20 mouse cellular contexts compared by ENCODE assay signal in genomic region chr6:30658619-30659018, GRCm38 (mm10). TPM values are rescaled to one million over a fixed set of nuclear protein-coding genes. Genes with fewer than 3 reads are reported as not detected.
DNase-seq lines count a peak whose midpoint lies in the region; ATAC-seq lines count a peak whose summit lies in the region.
"Had no signal": no experiment of that assay in that cellular context is flagged by ENCODE, and none has a peak within 500 bp of the region (broad histone marks: within the 10 kb centered on the region; RNA-seq: fewer than 3 reads in every experiment).

No protein-coding gene starts in this region.

- no peaks in the 10 kb centered on the region for H3K9me3 ChIP-seq in forebrain, embryonic 10.5 days
- no peaks in the 10 kb centered on the region for H3K9me3 ChIP-seq in forebrain, embryonic 16.5 days (ENCODE audit: control insufficient read depth, low read length)
- H3K9me3 ChIP-seq in kidney, embryonic 15.5 days (replicated peaks) = no peaks in the 10 kb centered on the region
- no peaks in the 10 kb centered on the region for H3K9me3 ChIP-seq in midbrain, embryonic 10.5 days (replicated peaks)
- H3K9me3 ChIP-seq in midbrain, embryonic 13.5 days = no peaks in the 10 kb centered on the region
- H3K9me3 ChIP-seq in intestine, embryonic 16.5 days (ENCODE audit: control insufficient read depth, low read length) = no peaks in the 10 kb centered on the region
- H3K9me3 ChIP-seq: forebrain, embryonic 15.5 days; heart, embryonic 13.5 days; hindbrain, embryonic 12.5 days had no signal

- H3K36me3 ChIP-seq in forebrain, embryonic 10.5 days (replicated peaks) = peaks cover 29% of the 10 kb centered on the region
- no peaks in the 10 kb centered on the region for H3K36me3 ChIP-seq in forebrain, embryonic 16.5 days (ENCODE audit: control insufficient read depth, insufficient read depth)
- H3K36me3 ChIP-seq in kidney, embryonic 15.5 days = no peaks in the 10 kb centered on the region
- H3K36me3 ChIP-seq in midbrain, embryonic 10.5 days = peaks cover 33% of the 10 kb centered on the region
- H3K36me3 ChIP-seq in midbrain, embryonic 13.5 days = no peaks in the 10 kb centered on the region
- H3K36me3 ChIP-seq in intestine, embryonic 16.5 days (ENCODE audit: control insufficient read depth, insufficient read depth, low read length) = 0 out of 2 replicates have a peak, but pooled peaks cover 2% of the 10 kb centered on the region
- H3K36me3 ChIP-seq: forebrain, embryonic 15.5 days had no signal

- H3K27ac ChIP-seq in forebrain, embryonic 10.5 days = peak overlapping the region; percentile 64
- H3K27ac ChIP-seq in forebrain, embryonic 16.5 days (ENCODE audit: low read length) = no peak overlapping the region
- 0 out of 2 replicates have a peak overlapping the region, but pooled peaks have one; percentile 1 for H3K27ac ChIP-seq in kidney, embryonic 15.5 days
- peak overlapping the region; percentile 59 for H3K27ac ChIP-seq in midbrain, embryonic 10.5 days (replicated peaks)
- H3K27ac ChIP-seq in midbrain, embryonic 13.5 days = no peak overlapping the region
- no peak overlapping the region for H3K27ac ChIP-seq in intestine, embryonic 16.5 days (ENCODE audit: low read length)
- H3K27ac ChIP-seq: forebrain, embryonic 15.5 days; heart, adult 2 months; heart, embryonic 13.5 days; hindbrain, embryonic 12.5 days; hindbrain, postnatal 0 days had no signal

- no peak overlapping the region for H3K9ac ChIP-seq in forebrain, embryonic 16.5 days (replicated peaks; ENCODE audit: low read depth, low read length)
- no peak overlapping the region for H3K9ac ChIP-seq in kidney, embryonic 15.5 days
- H3K9ac ChIP-seq in midbrain, embryonic 13.5 days (replicated peaks) = no peak overlapping the region
- no peak overlapping the region for H3K9ac ChIP-seq in intestine, embryonic 16.5 days (ENCODE audit: low read depth, low read length)
- H3K9ac ChIP-seq: forebrain, embryonic 15.5 days; heart, embryonic 13.5 days; hindbrain, embryonic 12.5 days had no signal

- H3K4me2 ChIP-seq in forebrain, embryonic 16.5 days (ENCODE audit: low read length) = no peak overlapping the region
- no peak overlapping the region for H3K4me2 ChIP-seq in kidney, embryonic 15.5 days
- H3K4me2 ChIP-seq in midbrain, embryonic 13.5 days (replicated peaks) = no peak overlapping the region
- H3K4me2 ChIP-seq in intestine, embryonic 16.5 days (ENCODE audit: low read depth, low read length) = no peak overlapping the region
- H3K4me2 ChIP-seq: forebrain, embryonic 15.5 days; heart, embryonic 13.5 days; hindbrain, embryonic 12.5 days had no signal

- WGBS in forebrain, embryonic 10.5 days = 82% methylated on average over 9 of the region's 9 CpGs
- 91% methylated on average over 9 of the region's 9 CpGs for WGBS in forebrain, embryonic 16.5 days
- 58% methylated on average over 9 of the region's 9 CpGs for WGBS in kidney, embryonic 15.5 days
- 71% methylated on average over 9 of the region's 9 CpGs for WGBS in midbrain, embryonic 10.5 days
- 74% methylated on average over 9 of the region's 9 CpGs for WGBS in midbrain, embryonic 13.5 days
- WGBS in intestine, embryonic 16.5 days = 69% methylated on average over 9 of the region's 9 CpGs

- peaks cover 4% of the 10 kb centered on the region for H3K27me3 ChIP-seq in forebrain, embryonic 10.5 days (ENCODE audit: poor library complexity, severe bottlenecking)
- H3K27me3 ChIP-seq in forebrain, embryonic 16.5 days (replicated peaks; ENCODE audit: control insufficient read depth, insufficient read depth, low read length) = no peaks in the 10 kb centered on the region
- H3K27me3 ChIP-seq in kidney, embryonic 15.5 days = no peaks in the 10 kb centered on the region
- 0 out of 2 replicates have a peak, but pooled peaks cover 8% of the 10 kb centered on the region for H3K27me3 ChIP-seq in midbrain, embryonic 10.5 days (ENCODE audit: low read depth, poor library complexity, severe bottlenecking)
- H3K27me3 ChIP-seq in midbrain, embryonic 13.5 days = no peaks in the 10 kb centered on the region
- H3K27me3 ChIP-seq in intestine, embryonic 16.5 days (replicated peaks; ENCODE audit: control insufficient read depth, insufficient read depth, low read length) = no peaks in the 10 kb centered on the region
- H3K27me3 ChIP-seq: forebrain, embryonic 15.5 days; heart, embryonic 13.5 days; hindbrain, embryonic 12.5 days had no signal

- H3K4me3 ChIP-seq in forebrain, embryonic 10.5 days = no peak overlapping the region
- no peak overlapping the region for H3K4me3 ChIP-seq in forebrain, embryonic 16.5 days (replicated peaks; ENCODE audit: low read length)
- no peak overlapping the region for H3K4me3 ChIP-seq in kidney, embryonic 15.5 days (replicated peaks)
- H3K4me3 ChIP-seq in midbrain, embryonic 10.5 days = no peak overlapping the region
- no peak overlapping the region for H3K4me3 ChIP-seq in midbrain, embryonic 13.5 days (replicated peaks)
- H3K4me3 ChIP-seq in intestine, embryonic 16.5 days (ENCODE audit: low read length) = no peak overlapping the region
- H3K4me3 ChIP-seq: forebrain, embryonic 15.5 days; heart, adult 2 months; heart, embryonic 13.5 days; hindbrain, embryonic 12.5 days had no signal

- ATAC-seq in forebrain, embryonic 16.5 days = no peak
- no peak for ATAC-seq in kidney, embryonic 15.5 days (replicated peaks; ENCODE audit: low FRiP score)
- no peak for ATAC-seq in midbrain, embryonic 13.5 days
- ATAC-seq in intestine, embryonic 16.5 days = no peak
- ATAC-seq: CD4-positive, CD25-positive, alpha-beta regulatory T cell, adult 4 months; forebrain, embryonic 15.5 days; hindbrain, postnatal 0 days had no signal

- peaks cover 70% of the 10 kb centered on the region for H3K4me1 ChIP-seq in forebrain, embryonic 10.5 days
- peaks cover 26% of the 10 kb centered on the region for H3K4me1 ChIP-seq in forebrain, embryonic 16.5 days (replicated peaks; ENCODE audit: control insufficient read depth, insufficient read depth, low read length)
- H3K4me1 ChIP-seq in kidney, embryonic 15.5 days = peaks cover 44% of the 10 kb centered on the region
- H3K4me1 ChIP-seq in midbrain, embryonic 10.5 days = peaks cover 57% of the 10 kb centered on the region
- peaks cover 28% of the 10 kb centered on the region for H3K4me1 ChIP-seq in midbrain, embryonic 13.5 days (replicated peaks)
- peaks cover 17% of the 10 kb centered on the region for H3K4me1 ChIP-seq in intestine, embryonic 16.5 days (ENCODE audit: control insufficient read depth, insufficient read depth, low read length)

- no peak for DNase-seq in forebrain, embryonic 10.5 days (ENCODE audit: extremely low spot score, low spot score)
- no peak for DNase-seq in kidney, postnatal 36 days
- DNase-seq in midbrain, embryonic 10.5 days (ENCODE audit: low spot score) = no peak
- DNase-seq: adrenal gland, postnatal 14 days; B cell, adult 2 months; cerebellum, adult 18-20 months; cerebellum, adult 9-11 months; cerebellum, postnatal 36 days; gastrocnemius, postnatal 14 days; heart, adult 2 months; heart, postnatal 36 days had no signal

RNA-seq across cellular contexts. Expression of gene Cpa1, which starts 19.6 kb away (rescaled TPM):
- 0.21 TPM in 1 of 2 replicates, not detected in the other for polyA plus RNA-seq in forebrain, embryonic 10.5 days (2016; fragmentation: Nextera tagmentation; extraction: Ambion mirVana)
- 0.56 and 0.66 TPM in 2 replicates for polyA plus RNA-seq in forebrain, embryonic 16.5 days (2015; fragmentation: Nextera tagmentation; extraction: Ambion mirVana)
- polyA plus RNA-seq in kidney, embryonic 15.5 days (2015; fragmentation: Nextera tagmentation; extraction: Ambion mirVana) = 1.8 and 3.0 TPM in 2 replicates
- polyA plus RNA-seq in midbrain, embryonic 10.5 days (2016; fragmentation: Nextera tagmentation; extraction: Ambion mirVana) = 0.19 TPM in 1 of 2 replicates, not detected in the other
- 0.63 and 0.79 TPM in 2 replicates for polyA plus RNA-seq in midbrain, embryonic 13.5 days (2015; fragmentation: Nextera tagmentation; extraction: Ambion mirVana)
- polyA plus RNA-seq in intestine, embryonic 16.5 days (2015; fragmentation: Nextera tagmentation; extraction: Ambion mirVana) = 358 and 408 TPM in 2 replicates
- polyA plus RNA-seq: CD4-positive, CD25-positive, alpha-beta regulatory T cell, adult 4 months had no signal

RNA-seq across cellular contexts. Expression of gene Cep41, which starts 34.9 kb away (rescaled TPM):
- 15.9 and 22.1 TPM in 2 replicates for polyA plus RNA-seq in forebrain, embryonic 10.5 days (2016; fragmentation: Nextera tagmentation; extraction: Ambion mirVana)
- polyA plus RNA-seq in forebrain, embryonic 16.5 days (2015; fragmentation: Nextera tagmentation; extraction: Ambion mirVana) = 15.2 and 15.3 TPM in 2 replicates
- 23.5 and 24.9 TPM in 2 replicates for polyA plus RNA-seq in kidney, embryonic 15.5 days (2015; fragmentation: Nextera tagmentation; extraction: Ambion mirVana)
- polyA plus RNA-seq in midbrain, embryonic 10.5 days (2016; fragmentation: Nextera tagmentation; extraction: Ambion mirVana) = 19.8 and 24.0 TPM in 2 replicates
- polyA plus RNA-seq in midbrain, embryonic 13.5 days (2015; fragmentation: Nextera tagmentation; extraction: Ambion mirVana) = 15.5 and 17.1 TPM in 2 replicates
- polyA plus RNA-seq in intestine, embryonic 16.5 days (2015; fragmentation: Nextera tagmentation; extraction: Ambion mirVana) = 6.2 and 6.6 TPM in 2 replicates

RNA-seq across cellular contexts. Expression of gene Cpa5, which starts 47.8 kb away (rescaled TPM):
- polyA plus RNA-seq in forebrain, embryonic 10.5 days (2016; fragmentation: Nextera tagmentation; extraction: Ambion mirVana) = 0.51 and 0.84 TPM in 2 replicates
- not detected in 2 replicates for polyA plus RNA-seq in forebrain, embryonic 16.5 days (2015; fragmentation: Nextera tagmentation; extraction: Ambion mirVana)
- polyA plus RNA-seq in kidney, embryonic 15.5 days (2015; fragmentation: Nextera tagmentation; extraction: Ambion mirVana) = 0.40 and 0.66 TPM in 2 replicates
- polyA plus RNA-seq in midbrain, embryonic 10.5 days (2016; fragmentation: Nextera tagmentation; extraction: Ambion mirVana) = 0.30 and 0.74 TPM in 2 replicates
- polyA plus RNA-seq in midbrain, embryonic 13.5 days (2015; fragmentation: Nextera tagmentation; extraction: Ambion mirVana) = 0.10 TPM in 1 of 2 replicates, not detected in the other
- not detected in 2 replicates for polyA plus RNA-seq in intestine, embryonic 16.5 days (2015; fragmentation: Nextera tagmentation; extraction: Ambion mirVana)
- polyA plus RNA-seq: CD4-positive, CD25-positive, alpha-beta regulatory T cell, adult 4 months; heart, adult 2 months; hindbrain, embryonic 12.5 days; hindbrain, postnatal 0 days had no signal

Comparison
In these comparisons a context has a peak if more than half of its experiments do, and no peak if none do; other contexts are left out.
1. H3K27ac ChIP-seq: peak in forebrain, embryonic 10.5 days (single experiment), kidney, embryonic 15.5 days (single experiment) and midbrain, embryonic 10.5 days (single experiment); none in forebrain, embryonic 16.5 days (single experiment), midbrain, embryonic 13.5 days (single experiment) and intestine, embryonic 16.5 days (single experiment).
2. RNA of gene Cpa1, which starts 19.6 kb away (polyA plus RNA-seq): 358 to 408 TPM in intestine, embryonic 16.5 days; 1.8 to 3.0 TPM in kidney, embryonic 15.5 days, 0.63 to 0.79 TPM in midbrain, embryonic 13.5 days, 0.56 to 0.66 TPM in forebrain, embryonic 16.5 days, 0.19 TPM in midbrain, embryonic 10.5 days and 0.21 TPM in forebrain, embryonic 10.5 days; every median in the first group is over 10 times any median in the second.